Mouse (Mus musculus) gastrocnemius, postnatal 36 days (tissue): ENCODE results near the gene Prdm2. TPM values are rescaled to one million over a fixed set of nuclear protein-coding genes. Genes with fewer than 3 reads are reported as not detected.

Experiments used
- DNase-seq, 2 experiments: peaks; one replicate each; pipeline ENCODE4 v3.0.0; 2022
- intact Hi-C: fragments of 180-260 bp; cut with DNase I; formaldehyde crosslinking; loops from one replicate; pipeline ENCODE4 v1.15.1; 2025
- long read RNA-seq, 2 experiments: library from polyadenylated mRNA; stranded (forward); transcript quantifications; one replicate each; pipeline ENCODE4 v2.0.0; 2021
- total RNA-seq, 2 experiments: library from RNA; stranded (reverse); gene quantifications; 2 replicates each; pipeline ENCODE4 v1.2.3; 2021

The Prdm2 gene
- 10 to 100 TPM; 17.9 to 19.7 TPM for total RNA-seq
- long read RNA-seq, experiment 1, partial matches to known transcripts: 1 of 2 reads
- long read RNA-seq, experiment 1, other reads (novel, unspliced or antisense): 1 of 2 reads
- long read RNA-seq, experiment 2, partial matches to known transcripts: 3 of 4 reads
- long read RNA-seq, experiment 2, other reads (novel, unspliced or antisense): 1 of 4 reads

DNA sequence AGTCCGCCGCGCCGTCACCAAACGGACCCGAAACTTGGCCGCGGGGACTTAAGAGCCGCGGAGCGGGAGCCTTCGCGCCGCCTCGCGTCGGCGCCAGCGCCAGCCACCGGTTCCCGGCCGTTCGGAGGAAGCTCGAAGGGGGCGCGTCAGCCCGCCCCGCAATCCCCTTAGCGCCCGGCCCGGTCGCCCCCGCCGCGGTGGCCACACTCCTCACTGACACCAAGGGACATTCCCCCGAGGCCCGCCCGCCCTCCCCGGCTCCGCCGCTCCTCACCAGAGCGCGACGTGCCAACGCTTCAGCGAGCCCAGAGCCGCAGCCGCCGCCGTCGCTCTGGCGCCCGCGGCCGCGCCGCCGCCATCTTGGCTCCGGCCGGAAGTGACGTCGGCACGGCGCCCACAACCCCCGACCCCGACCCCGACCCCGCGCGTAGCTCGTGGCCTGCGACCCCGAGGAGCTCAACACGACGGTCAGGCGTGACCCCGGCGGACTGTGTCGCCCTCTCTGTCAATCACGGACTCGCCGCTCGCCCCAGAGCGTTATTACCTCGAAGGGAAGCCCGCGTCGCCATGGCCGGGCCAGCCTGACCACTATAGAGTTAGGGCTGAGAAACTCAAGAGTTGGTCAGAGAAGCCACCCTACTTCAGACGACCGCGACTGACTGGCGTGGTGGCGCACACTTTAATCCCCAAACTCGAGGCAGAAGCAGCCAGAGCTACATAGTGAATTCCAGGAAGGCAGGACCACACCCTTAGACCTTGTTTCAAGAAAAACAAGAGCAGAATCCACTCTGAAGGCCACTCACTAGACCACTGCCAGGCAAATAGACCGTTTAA, at the start of gene Prdm2:
TSS of gene Prdm2 (minus strand) at position 655 of the 834 bp plus-strand sequence.
- peak; percentile 33 to 65 for DNase-seq
- intact Hi-C loops: loop anchor here (2.0 kb wide), 1 partner anchor 52 kb away; no protein-coding TSS in a partner anchor

DNA sequence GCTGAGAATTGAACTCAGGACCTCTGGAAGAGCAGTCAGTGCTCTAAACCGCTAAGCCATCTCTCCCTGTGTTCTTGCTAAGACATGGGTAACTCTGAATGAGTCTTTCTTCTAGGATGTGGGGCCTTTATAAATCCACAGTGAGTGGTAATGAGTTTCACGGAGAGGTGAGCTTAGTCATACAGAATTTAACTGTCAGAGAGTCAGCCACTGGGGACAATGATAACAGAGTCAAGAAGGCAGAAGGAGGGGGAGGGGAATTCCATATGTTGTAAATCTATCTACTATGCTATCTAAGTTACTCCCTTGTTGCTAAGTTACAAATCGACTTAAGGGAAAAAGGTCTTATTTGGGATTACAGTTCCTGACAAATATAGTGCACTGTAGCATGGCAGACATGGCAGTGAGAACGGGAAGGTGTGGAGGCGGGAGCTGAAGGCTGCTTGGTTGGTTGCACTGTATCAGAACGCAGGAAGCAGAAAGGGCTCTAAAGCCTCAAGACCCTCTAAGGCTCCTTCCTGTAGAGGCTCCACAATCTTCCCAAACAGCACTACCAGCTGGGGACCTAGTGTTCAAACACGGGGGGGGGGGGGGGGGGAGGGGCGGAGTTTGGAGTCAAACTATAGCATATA, 47.0 kb upstream of the Prdm2 start:
- intact Hi-C loops: loop anchor here (2.0 to 5.0 kb wide), 2 partner anchors 51 to 122 kb away; no protein-coding TSS in a partner anchor
- DNase-seq: no peak

DNA sequence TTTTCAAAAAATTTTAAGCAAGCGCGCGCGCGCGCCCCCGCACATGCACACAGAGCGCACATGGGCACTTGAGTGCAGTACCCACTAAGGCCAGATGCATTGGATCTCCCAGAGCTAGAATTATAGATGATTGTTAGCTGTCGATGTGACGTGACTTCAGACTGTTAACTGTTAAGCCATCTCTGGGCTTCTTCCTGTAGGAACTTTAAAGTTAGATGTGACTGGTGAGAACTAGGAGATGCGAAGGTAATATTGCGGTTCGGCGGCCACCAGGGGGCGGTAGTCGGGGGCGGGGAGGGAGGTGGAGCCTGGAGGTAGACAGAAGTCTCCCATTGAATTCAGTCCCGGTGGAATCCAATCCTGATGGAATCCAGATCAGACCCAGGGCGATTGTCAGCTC, 45.7 kb upstream of the Prdm2 start:
- DNase-seq: peak; percentile 47 to 64
- intact Hi-C loops: loop anchor here (2.0 to 5.0 kb wide), 2 partner anchors 52 to 124 kb away; no protein-coding TSS in a partner anchor

DNA sequence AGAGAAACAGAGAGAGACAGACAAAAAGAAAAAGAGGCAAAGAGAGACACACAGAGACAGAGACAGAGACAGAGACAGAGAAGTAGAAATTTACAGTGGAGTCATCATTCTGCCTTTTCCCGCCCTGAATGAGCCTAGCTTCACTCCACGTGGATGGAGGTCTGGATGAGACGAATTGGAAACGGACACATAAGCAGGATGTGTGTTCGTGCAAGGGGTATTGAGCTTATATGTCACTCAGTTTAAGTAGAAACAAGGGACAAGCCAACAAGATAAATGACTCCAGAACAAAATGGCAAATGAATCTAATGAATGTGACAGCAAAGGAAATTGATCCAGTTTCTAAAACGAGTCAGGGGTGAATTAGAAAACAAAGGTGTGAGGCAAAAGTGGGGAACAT, 45.2 kb upstream of the Prdm2 start:
- no peak for DNase-seq
- intact Hi-C loops: loop anchor here (2.0 to 5.0 kb wide), 2 partner anchors 53 to 124 kb away; no protein-coding TSS in a partner anchor

DNA sequence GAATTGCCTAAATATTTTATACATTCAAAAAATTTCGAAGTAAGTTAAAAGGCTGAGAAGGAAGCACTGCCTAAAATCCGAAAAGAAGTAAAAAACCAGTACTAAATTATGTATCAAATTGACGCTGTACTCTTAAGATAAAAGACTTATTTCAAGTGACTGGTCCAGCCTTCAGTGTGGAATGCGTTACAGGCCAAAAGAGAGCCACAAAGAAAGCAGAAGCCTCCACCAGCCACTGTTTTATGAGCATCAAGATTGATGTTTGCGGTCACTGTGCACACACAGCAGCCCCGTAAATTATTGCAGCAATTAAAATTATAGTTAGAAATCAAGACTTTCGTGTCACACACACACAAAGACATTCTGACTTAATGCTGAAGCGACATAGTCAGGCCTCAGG, 42.7 kb upstream of the Prdm2 start:
- intact Hi-C loops: loop anchor here (5.0 kb wide), 1 partner anchor 127 kb away; no protein-coding TSS in a partner anchor
- DNase-seq: no peak

DNA sequence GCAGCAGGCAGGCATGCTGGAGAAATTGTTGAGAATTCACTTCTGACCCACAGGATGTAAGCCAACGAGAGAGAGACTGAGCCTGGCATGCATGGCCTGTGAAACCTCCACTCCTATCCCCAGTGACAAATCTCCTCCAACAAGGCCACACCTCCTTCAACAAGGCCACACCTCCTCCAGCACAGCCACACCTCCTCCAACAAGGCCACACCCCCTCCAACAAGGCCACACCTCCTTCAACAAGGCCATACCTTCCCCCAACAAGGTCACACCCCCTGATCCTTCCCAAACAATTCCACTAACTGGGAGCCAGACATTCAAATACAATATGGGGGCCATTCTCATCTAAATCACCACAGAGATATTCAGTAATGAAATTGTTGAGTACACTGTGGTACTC, 40.6 kb upstream of the Prdm2 start:
- DNase-seq: no peak
- intact Hi-C loops: no loop called here

DNA sequence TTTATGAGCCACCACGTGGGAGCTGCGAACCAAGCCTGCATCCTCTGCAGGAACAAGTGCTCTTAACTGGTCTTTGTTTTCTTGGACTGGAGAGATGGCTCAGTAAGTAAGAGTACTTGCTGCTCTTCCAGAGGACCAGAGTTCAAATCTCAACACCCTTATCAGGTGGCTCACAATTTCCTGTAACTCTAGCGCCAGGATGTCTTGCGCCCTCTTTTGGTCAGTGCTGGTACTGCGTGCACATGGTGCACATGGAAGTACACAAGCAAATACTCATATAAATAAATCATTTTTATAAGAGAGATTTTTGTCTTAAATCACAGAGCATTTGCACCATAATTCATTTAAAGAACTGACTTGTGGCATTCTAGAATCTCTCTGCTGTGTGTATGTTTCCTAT, 35.3 kb upstream of the Prdm2 start:
- DNase-seq: no peak
- intact Hi-C loops: no loop called here

DNA sequence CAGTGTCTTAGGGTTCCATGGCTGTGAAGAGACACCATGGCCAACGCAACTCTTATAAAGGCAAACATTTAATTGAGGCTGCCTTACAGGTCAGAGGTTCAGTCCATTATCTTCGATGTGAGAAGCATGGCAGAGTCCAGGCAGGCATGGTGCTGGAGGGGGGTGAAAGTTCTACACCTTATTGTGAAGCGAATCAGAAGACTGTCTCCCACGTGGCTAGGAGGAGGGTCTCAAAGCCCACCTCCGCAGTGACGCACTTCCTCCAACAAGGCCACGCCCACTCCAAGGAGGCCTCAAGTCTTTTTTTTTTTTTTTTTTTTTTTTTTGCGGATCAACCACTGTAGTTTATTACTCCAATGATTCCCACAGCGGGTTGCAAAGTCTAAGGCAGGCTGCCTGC, 28.5 kb upstream of the Prdm2 start:
- DNase-seq: no peak
- intact Hi-C loops: no loop called here

DNA sequence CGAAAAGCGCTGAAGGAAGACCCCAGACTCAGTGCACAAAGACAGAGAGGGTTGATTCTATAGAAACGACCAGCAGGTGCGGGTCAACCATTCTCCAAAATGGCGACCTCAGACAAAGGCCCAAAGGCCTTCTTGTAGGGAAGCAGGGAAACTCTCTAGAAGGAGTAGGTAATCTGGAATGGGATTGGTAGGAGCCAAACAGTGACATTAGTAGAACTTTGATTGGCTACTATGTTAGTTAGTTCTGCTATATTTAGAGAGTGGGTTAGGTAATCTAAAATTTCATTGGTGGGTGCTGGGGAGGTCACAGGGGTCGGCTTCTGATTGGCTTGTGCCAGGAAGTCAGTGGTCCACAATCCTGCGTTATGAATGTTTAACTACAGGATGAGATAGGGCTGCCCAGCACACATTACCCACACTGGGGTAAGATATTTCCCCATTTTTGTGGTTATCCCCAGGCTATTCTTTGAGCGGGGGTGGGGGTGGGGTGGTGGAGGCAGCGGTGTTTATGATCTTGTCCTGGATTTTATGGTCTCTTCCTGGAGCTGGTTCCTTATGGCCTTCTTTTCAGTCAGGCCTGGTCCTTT, 26.9 kb upstream of the Prdm2 start:
- intact Hi-C loops: loop anchor here (2.0 kb wide), 2 partner anchors 127 to 213 kb away; no protein-coding TSS in a partner anchor
- no peak for DNase-seq

DNA sequence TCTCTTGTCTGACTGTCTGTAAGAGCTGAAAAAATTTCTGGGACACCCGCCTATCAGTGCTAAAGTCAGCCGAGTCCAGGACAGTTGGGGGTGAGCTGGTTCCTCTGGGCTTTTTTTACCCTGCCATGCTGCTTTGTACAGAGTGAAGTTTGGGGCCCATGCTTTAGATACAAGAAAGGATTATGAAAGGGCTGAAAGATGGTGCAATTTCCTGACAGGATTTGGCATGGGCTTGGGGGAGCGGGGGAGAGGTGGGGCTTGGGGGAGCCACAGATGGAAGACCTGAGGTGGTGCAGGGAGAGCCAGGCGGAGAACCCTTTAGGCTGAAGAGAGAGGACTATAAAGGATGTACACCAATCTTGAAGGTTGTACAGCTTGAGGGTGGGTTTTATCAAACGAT, 26.3 kb upstream of the Prdm2 start:
- intact Hi-C loops: loop anchor here (2.0 kb wide), 2 partner anchors 126 to 212 kb away; no protein-coding TSS in a partner anchor
- no peak for DNase-seq

DNA sequence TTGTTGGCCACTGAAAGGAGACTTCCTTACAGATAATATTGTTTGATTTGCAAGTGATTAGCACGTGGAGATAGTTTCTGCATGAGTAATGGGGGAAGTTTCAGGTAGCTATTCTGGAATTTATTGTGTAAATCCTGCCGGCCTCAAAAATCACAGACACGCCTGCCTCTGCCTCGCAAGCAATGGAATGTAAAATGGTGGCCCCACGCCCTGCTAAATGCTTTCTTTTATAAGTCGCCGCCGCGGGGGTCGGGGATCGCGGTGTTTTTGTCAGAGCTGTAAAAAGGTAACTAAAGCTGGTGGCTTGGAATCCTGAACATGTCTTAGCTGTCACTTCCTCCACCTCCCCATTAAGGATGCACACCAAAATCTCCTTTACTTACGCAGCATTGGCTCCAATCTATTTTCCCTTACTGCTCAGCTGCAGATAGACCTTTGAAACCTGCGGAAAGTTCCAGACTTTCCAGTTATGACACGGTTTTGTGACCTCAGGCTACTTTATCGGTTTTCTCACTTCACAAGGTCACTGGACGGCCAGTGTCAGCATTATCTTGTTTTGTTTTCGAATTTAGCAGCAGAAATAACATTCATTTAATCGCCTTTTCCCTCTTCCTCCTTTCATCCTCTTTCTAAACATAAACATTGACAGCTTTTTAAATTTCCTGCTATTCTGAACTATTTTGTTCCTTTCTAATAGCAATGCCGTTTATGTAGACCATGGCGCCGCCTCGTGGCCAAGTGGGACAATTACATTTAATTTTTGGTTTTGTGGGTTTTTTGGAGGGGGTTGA, 25.6 kb upstream of the Prdm2 start:
- intact Hi-C loops: loop anchor here (2.0 kb wide), 2 partner anchors 126 to 212 kb away; no protein-coding TSS in a partner anchor
- DNase-seq: peak in 1 of 2 experiments; percentile 31

DNA sequence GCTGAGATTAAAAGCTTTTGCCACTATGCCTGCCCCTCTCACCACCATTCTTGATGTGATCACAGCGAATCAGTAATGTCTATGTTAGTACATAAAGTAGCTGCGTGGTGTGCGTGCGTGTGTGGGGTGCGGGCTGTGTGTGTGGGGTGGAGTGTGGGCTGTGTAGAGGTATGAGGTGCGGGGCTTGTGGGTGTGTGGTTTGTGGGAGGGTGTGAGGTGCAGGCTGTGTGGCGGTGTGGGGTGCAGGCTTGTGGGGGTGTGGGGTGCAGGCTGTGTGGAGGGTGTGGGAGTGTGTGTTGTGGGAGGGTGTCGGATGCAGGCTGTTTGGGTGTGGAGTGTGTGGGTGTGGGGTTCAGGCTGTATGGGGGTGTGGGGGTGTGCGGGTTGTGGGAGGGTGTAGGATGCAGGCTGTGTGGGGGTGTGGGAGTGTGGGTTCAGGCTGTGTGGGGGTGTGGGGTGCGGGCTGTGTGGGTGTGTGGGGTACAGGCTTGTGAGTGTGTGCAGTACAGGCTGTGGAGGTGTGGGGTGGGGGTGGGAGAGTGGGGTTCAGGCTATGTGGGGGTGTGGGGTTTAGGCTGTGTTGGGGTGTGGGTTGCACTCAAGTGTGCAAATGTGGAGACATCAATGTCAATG, 19.1 kb upstream of the Prdm2 start:
- intact Hi-C loops: no loop called here

DNA sequence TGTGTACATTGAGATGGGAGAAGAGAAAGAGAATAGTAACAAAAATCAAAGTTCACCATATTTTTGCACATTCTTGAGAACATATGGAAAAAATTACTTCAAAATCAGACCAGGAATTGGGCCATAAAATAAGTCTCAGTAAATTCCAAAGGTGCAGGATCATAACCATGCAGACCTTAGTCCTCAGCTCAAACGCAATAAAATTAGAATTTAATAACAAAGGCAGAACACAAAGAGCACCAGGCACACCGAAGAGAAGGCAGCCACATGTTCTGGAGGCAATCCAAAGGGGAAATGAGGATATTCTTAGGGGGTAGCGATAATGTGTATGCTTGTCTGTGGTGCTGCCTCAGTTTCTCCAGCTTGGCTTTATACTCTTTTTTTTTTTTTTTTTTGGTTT, 18.3 kb upstream of the Prdm2 start:
- no peak for DNase-seq
- intact Hi-C loops: no loop called here

More for the DNA sequence above, 19.1 kb upstream of the Prdm2 start:
- no peak for DNase-seq

DNA sequence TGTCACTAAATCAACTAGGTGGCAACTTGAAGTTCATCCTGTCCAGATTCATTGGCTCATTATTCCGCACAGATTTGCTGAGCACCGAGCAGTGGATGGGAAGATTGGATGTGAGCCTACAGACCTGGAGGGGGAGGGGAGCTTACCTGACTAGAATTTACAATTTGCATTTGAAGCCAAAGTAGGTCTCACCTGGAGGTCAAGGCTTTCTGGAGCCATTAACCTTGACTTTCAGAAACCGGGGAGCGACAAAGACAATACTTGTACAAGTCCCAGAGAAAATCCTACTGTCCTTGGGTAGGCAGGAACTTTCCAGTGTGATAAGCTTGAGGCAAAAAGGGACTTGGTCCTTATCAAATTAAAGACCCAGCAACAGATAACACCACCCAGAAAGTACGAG, 15.2 kb upstream of the Prdm2 start:
- intact Hi-C loops: no loop called here
- DNase-seq: no peak

DNA sequence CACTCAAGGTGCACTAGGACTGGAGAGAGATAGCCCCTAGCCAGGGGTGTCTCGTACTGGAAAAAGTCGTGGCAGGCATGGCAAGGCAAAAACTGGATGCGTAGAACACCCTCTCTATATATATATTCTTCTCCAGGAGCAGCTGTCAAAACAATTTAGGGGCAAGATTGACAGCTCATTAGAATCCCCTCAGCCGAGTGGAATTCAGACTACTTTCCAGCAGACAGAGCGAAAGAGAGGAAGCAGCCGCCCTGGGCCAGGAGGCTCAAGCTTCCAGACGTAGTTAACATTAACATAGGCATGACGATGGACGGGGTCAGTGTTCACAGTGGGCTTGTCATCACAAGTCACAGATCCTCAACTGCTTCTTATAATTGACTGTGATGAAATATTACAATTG, 13.1 kb upstream of the Prdm2 start:
- DNase-seq: no peak
- intact Hi-C loops: no loop called here

DNA sequence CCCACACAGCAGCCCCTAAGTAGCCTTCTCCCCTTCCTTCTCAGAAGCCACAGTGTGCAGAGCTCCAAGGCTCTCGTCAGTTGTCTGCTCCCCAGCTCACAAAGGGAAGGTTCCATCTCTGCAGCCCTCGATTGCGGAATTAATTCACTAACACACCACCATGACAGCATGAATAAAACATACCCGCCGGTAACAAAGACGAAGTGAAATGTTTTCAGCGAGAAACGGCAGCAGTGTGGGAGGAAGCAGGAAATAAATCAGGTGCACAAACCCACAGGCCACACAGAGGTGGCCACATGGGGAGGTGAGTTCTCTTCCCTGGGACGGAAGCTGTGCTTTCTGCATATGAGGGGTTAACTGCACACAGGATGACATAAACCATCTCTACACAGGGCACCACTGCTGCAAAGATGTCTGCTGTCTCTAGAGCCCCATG, 6.5 kb upstream of the Prdm2 start:
- DNase-seq: no peak
- intact Hi-C loops: no loop called here

DNA sequence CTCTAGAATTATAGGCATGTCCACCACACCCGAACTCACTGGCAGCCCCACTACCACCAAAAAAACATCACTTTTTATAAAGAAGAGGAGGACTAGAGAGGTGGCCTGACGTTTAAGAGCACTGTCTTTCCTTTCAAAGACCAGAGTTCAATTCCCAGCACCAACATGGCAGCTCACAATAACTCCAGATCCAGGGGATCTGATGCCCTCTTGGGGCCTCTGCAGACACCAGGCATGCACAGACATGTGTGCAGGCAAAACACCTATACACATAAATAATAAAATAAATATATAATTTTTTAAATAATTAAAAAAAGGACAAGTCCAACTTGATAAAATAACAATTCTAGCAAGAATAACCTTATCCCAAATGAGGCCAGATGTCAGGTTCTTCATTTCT, 6.1 kb upstream of the Prdm2 start:
- intact Hi-C loops: no loop called here
- DNase-seq: no peak

DNA sequence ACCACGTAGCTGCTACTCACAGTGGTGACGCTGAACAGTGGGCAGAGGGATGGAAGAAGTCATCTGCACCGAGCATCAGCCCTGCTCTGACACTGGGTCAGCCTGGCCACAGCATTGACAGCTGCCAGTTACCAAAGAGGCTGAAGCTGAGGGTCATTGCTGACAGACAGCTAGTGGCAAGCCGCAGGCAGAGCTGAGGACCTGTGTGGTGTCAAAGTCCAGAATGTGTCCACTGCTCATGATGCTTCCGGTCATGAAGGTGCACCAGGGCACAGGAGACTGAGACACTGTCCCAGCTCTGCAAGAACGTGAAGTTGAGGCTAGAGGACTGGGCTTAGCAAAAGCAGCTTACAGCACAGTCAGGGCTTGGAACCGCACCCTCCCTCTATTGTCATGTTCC, 4.4 kb upstream of the Prdm2 start:
- no peak for DNase-seq
- intact Hi-C loops: no loop called here

DNA sequence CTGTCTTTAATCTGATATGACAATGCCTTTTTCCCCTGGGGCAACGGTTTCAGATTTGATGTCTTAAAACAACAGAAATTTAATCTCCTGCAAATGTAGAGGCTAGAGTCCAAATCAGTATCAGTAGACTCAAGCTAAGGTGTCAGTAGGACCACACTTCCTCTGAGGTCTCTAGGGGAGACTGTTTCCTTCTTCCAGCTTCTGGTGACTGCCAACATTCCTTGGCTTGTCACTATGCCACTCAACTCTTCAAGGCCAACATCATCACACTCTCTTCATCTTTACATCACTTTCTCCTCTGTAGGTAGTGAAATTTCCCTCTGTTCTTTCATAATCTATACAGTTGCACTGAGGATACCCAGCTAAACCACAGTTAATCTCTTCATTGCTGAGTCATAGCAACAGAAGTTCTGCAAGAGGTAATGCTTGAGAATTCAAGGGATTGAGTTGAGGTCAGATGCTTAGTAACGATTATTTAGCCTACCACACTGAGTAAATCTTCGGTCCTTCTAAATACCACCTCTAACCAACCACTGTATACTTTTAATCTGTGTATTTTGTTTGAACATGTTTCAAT, 1.5 kb upstream of the Prdm2 start:
- DNase-seq: no peak
- intact Hi-C loops: no loop called here
